Mouse (Mus musculus) ES-Bruce4 (cell line): ENCODE data around the gene Amdhd1.

Experiments used
- CTCF ChIP-seq: IDR thresholded peaks from one replicate; pipeline ENCODE4 v1.8.1; 2011; ENCODE audit warnings: low read depth, low read length
- EP300 ChIP-seq: IDR thresholded peaks from 2 replicates; pipeline ENCODE4 v1.6.1; 2011; ENCODE audit warnings: low read depth, low read length; ENCODE audit not compliant: insufficient read depth
- POLR2A ChIP-seq: IDR thresholded peaks from one replicate; pipeline ENCODE4 v1.8.1; 2011; ENCODE audit warnings: low read length; ENCODE audit not compliant: insufficient read depth

DNA sequence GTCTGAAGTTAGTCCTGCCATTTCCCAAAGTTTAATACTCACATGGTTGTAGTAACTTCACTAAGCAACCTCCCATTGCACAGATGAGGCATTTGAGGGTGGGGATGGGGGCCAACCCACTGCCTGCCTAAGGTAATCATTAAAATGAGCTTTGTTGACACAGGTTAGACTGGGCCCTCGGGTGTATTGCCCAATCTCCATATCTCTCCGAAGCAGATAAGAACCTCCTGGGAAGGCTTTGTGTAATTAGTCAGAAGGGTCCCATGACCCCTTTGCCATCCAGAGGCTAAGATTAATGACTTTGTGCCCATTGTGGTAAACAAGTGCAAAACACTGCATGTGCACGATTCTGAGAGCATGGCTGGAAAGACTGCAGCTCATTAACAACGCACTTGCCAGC, 22.1 kb downstream of the Amdhd1 start:
- TF ChIP-seq POLR2A (no peak), CTCF (no peak), EP300 (no peak)
